Mouse (Mus musculus): ENCODE data around the gene Psma6.
"Not testable (repeated sequence)": the region's sequence is repeated elsewhere in the genome, so short reads cannot be mapped to it uniquely, and the experiment has no call there.

Psma6 gene

GRCm38 (mm10) chr12:55384023-55384749, at the start of gene Psma6:
Psma6 (plus strand) TSS chr12:55384222.
- DNase-seq: no peak

GRCm38 (mm10) chr12:55338490-55338889, 45.5 kb upstream of the Psma6 start:
- not testable (repeated sequence) for DNase-seq

- not testable (repeated sequence) for DNase-seq
These were observed 41.0 kb upstream of the Psma6 start for GRCm38 (mm10) chr12:55343045-55343444.

- no peak for DNase-seq
These were observed 40.0 kb upstream of the Psma6 start for GRCm38 (mm10) chr12:55343998-55344397.

- DNase-seq: peak; percentile 6
These were observed 39.4 kb upstream of the Psma6 start for GRCm38 (mm10) chr12:55344583-55344982.

- DNase-seq: no peak
These were observed 30.6 kb upstream of the Psma6 start for GRCm38 (mm10) chr12:55353423-55353822.

GRCm38 (mm10) chr12:55354904-55355303, 29.1 kb upstream of the Psma6 start:
- no peak for DNase-seq

- DNase-seq: no peak
These were observed 26.7 kb upstream of the Psma6 start for GRCm38 (mm10) chr12:55357303-55357702.

GRCm38 (mm10) chr12:55360929-55361328, 23.1 kb upstream of the Psma6 start:
- DNase-seq: no peak

- no peak for DNase-seq
These were observed 18.9 kb upstream of the Psma6 start for GRCm38 (mm10) chr12:55365083-55365482.

- no peak for DNase-seq
These were observed 11.5 kb upstream of the Psma6 start for GRCm38 (mm10) chr12:55372424-55373055.

- no peak for DNase-seq
These were observed 6.9 kb upstream of the Psma6 start for GRCm38 (mm10) chr12:55376956-55377609.

- no peak for DNase-seq
These were observed 6.4 kb upstream of the Psma6 start for GRCm38 (mm10) chr12:55377610-55377980.

- DNase-seq: no peak
These were observed 804 bp downstream of the Psma6 start for GRCm38 (mm10) chr12:55384826-55385225.

- DNase-seq: no peak
These were observed 1.9 kb downstream of the Psma6 start for GRCm38 (mm10) chr12:55385931-55386330.

GRCm38 (mm10) chr12:55386456-55386855, 2.4 kb downstream of the Psma6 start:
- DNase-seq: no peak

- DNase-seq: no peak
These were observed 3.2 kb downstream of the Psma6 start for GRCm38 (mm10) chr12:55387083-55387787.

GRCm38 (mm10) chr12:55387788-55388465, 3.9 kb downstream of the Psma6 start:
- no peak for DNase-seq

GRCm38 (mm10) chr12:55388478-55388877, 4.5 kb downstream of the Psma6 start:
- DNase-seq: peak; percentile 38

- DNase-seq: no peak
These were observed 5.4 kb downstream of the Psma6 start for GRCm38 (mm10) chr12:55389132-55390081.

- DNase-seq: no peak
These were observed 8.1 kb downstream of the Psma6 start for GRCm38 (mm10) chr12:55392120-55392519.

Data from right cerebral cortex, postnatal 4 days (tissue).